ENCODE assay signal across 8 mouse cellular contexts in the genomic region with DNA sequence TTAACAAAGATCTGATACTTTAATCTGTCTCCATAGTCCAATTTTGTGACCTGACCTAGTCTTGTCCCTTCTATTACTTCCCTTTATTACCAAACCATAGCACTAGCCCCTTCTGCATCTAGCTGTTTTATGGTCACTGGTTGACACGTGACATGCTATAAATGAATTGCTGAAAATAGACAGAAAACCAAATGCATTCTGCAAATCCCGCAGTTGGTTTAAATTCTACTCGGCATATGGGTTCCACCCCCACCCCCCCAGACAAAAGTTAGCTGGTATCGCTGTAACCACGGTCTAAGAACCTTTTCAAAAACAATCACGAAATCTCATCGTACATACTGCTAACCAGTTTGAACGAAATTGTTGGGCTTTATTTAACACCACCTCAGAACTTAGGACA. TPM values are rescaled to one million over a fixed set of nuclear protein-coding genes. Genes with fewer than 3 reads are reported as not detected.
DNase-seq lines count a peak whose midpoint lies in the region; ATAC-seq and TF ChIP-seq lines count a peak whose summit lies in the region.

No protein-coding gene starts in this region.

- no peak for ATAC-seq in hindbrain, embryonic 16.5 days

- H3K9ac ChIP-seq in hindbrain, embryonic 16.5 days (ENCODE audit: low read depth, low read length): peak overlapping the region; percentile 98

- no peak for TF ChIP-seq CTCF in layer of hippocampus, adult 2 months (conservative IDR thresholded peaks at IDR 0.05)

- no peaks in the 10 kb centered on the region for H3K27me3 ChIP-seq in hindbrain, embryonic 16.5 days (replicated peaks; ENCODE audit: control insufficient read depth, insufficient read depth, low read length)
- H3K27me3 ChIP-seq in myocyte (ENCODE audit: control insufficient read depth, insufficient read depth, insufficient read length): no peaks in the 10 kb centered on the region

- H3K4me1 ChIP-seq in brown adipose tissue, adult 24 weeks (ENCODE audit: control insufficient read depth, insufficient read depth, insufficient read length, low read length): peaks cover 8% of the 10 kb centered on the region
- H3K4me1 ChIP-seq in hindbrain, embryonic 16.5 days (ENCODE audit: control insufficient read depth, insufficient read depth, low read depth, low read length): peaks cover 16% of the 10 kb centered on the region

- peak overlapping the region; percentile 85 for H3K4me2 ChIP-seq in hindbrain, embryonic 16.5 days (ENCODE audit: low read length)
- H3K4me2 ChIP-seq in myocyte (ENCODE audit: low read depth): peak overlapping the region; percentile 89

- H3K36me3 ChIP-seq in hindbrain, embryonic 16.5 days (ENCODE audit: control insufficient read depth, insufficient read depth, low read length): no peaks in the 10 kb centered on the region
- H3K36me3 ChIP-seq in myocyte (ENCODE audit: control insufficient read depth, insufficient read depth): peaks cover 11% of the 10 kb centered on the region

- no peak for DNase-seq in layer of hippocampus, adult 2 months (ENCODE audit: low spot score in 2 of 2)
- DNase-seq in layer of hippocampus, adult 18-20 months (ENCODE audit: low spot score in 2 of 2): no peak
- DNase-seq in gastrocnemius, postnatal 10 days: no peak
- DNase-seq in adrenal gland, postnatal 10 days: no peak
- DNase-seq in adrenal gland, adult 18-20 months (ENCODE audit: low spot score in 2 of 2): no peak

- H3ac ChIP-seq in myocyte (ENCODE audit: control insufficient read depth, insufficient read length): peak overlapping the region; percentile 88

- H3K9me3 ChIP-seq in hindbrain, embryonic 16.5 days (ENCODE audit: control insufficient read depth, low read length): no peaks in the 10 kb centered on the region

- no peak for TF ChIP-seq POLR2A in myocyte (IDR thresholded peaks at IDR 0.05; ENCODE audit: insufficient read length, low read depth)

- H3K27ac ChIP-seq in layer of hippocampus, adult 2 months: peak overlapping the region; percentile 94
- H3K27ac ChIP-seq in brown adipose tissue, adult 24 weeks (replicated peaks; ENCODE audit: low read depth, low read length): peak overlapping the region; percentile 67
- no peak overlapping the region for H3K27ac ChIP-seq in hindbrain, embryonic 16.5 days (ENCODE audit: low read depth, low read length)

- peaks cover 39% of the 10 kb centered on the region for H3K79me2 ChIP-seq in myocyte (ENCODE audit: control insufficient read depth, insufficient read depth)

- WGBS in hindbrain, embryonic 16.5 days: 12% methylated on average over 8 of the region's 8 CpGs

- peak overlapping the region; percentile 84 for H3K4me3 ChIP-seq in layer of hippocampus, adult 2 months
- H3K4me3 ChIP-seq in brown adipose tissue, adult 24 weeks (ENCODE audit: insufficient read depth, low read depth, low read length): peak overlapping the region; percentile 72
- H3K4me3 ChIP-seq in hindbrain, embryonic 16.5 days (ENCODE audit: low read length): peak overlapping the region; percentile 99
- H3K4me3 ChIP-seq in myocyte: peak overlapping the region; percentile 86

TF ChIP-seq in myocyte, 11 proteins besides CTCF, POLR2A, EP300 and RAD21:
- TF ChIP-seq REST (IDR thresholded peaks at IDR 0.05; ENCODE audit: insufficient read depth, insufficient read length): no peak
- no peak for TF ChIP-seq POLR2AphosphoS2 (IDR thresholded peaks at IDR 0.05; ENCODE audit: insufficient read length, low read depth)
- peak; percentile 50 for TF ChIP-seq USF1 (IDR thresholded peaks at IDR 0.05; ENCODE audit: low read depth)
- no peak for TF ChIP-seq SRF (IDR thresholded peaks at IDR 0.05; ENCODE audit: control insufficient read depth, insufficient read length, low read depth)
- TF ChIP-seq MYOG (IDR thresholded peaks at IDR 0.05; ENCODE audit: control insufficient read depth in 1 of 3, insufficient read depth in 1 of 3, insufficient read length in 2 of 3, low read depth in 2 of 3): no peak

RNA-seq across cellular contexts. Expression of a gene that starts 1.0 kb away (rescaled TPM):
- total RNA-seq in layer of hippocampus, adult 2 months (2021): 10 to 100 TPM; 34.8 to 37.4 TPM
- 10 to 100 TPM; 36.6 to 36.8 TPM for total RNA-seq in layer of hippocampus, adult 18-20 months (2021)
- polyA plus RNA-seq in brown adipose tissue, adult 24 weeks (2012; ENCODE audit: insufficient read depth, insufficient read length, missing spikeins): 16.9 and 29.9 TPM in 2 replicates
- 30.8 and 31.4 TPM in 2 replicates for polyA plus RNA-seq in hindbrain, embryonic 16.5 days (2015; fragmentation: Nextera tagmentation; extraction: Ambion mirVana)
- polyA plus RNA-seq in myocyte (2012; fragmentation: generic; extraction: Trizol): 20.9 TPM
- 10 to 100 TPM; 19.1 to 23.5 TPM for total RNA-seq in gastrocnemius, postnatal 10 days (2021)
- total RNA-seq in adrenal gland, postnatal 10 days (2021): 10 to 100 TPM; 47.4 to 47.5 TPM
- 10 to 100 TPM; 39.9 to 45.7 TPM for total RNA-seq in adrenal gland, adult 18-20 months (2021)

RNA-seq across cellular contexts. Expression of a gene that starts 45.8 kb away (rescaled TPM):
- under 1 TPM; 0.29 to 0.90 TPM for total RNA-seq in layer of hippocampus, adult 2 months (2021)
- total RNA-seq in layer of hippocampus, adult 18-20 months (2021): under 1 TPM; 0.37 to 0.58 TPM
- polyA plus RNA-seq in brown adipose tissue, adult 24 weeks (2012; ENCODE audit: insufficient read depth, insufficient read length, missing spikeins): not detected in 2 replicates
- 42.4 and 52.9 TPM in 2 replicates for polyA plus RNA-seq in hindbrain, embryonic 16.5 days (2015; fragmentation: Nextera tagmentation; extraction: Ambion mirVana)
- polyA plus RNA-seq in myocyte (2012; fragmentation: generic; extraction: Trizol): 45.4 TPM
- total RNA-seq in gastrocnemius, postnatal 10 days (2021): 10 to 100 TPM; 10.4 to 13.0 TPM
- 10 to 100 TPM; 25.6 to 35.0 TPM for total RNA-seq in adrenal gland, postnatal 10 days (2021)
- total RNA-seq in adrenal gland, adult 18-20 months (2021): 1 to 10 TPM in 1 of 2 experiments, under 1 TPM in 1; 0.64 to 2.5 TPM

RNA-seq across cellular contexts. Expression of a gene that starts 56.5 kb away (rescaled TPM):
- total RNA-seq in layer of hippocampus, adult 2 months (2021): under 1 TPM in 1 of 2 experiments, not detected in 1; 0.38 TPM
- not detected for total RNA-seq in layer of hippocampus, adult 18-20 months (2021)
- polyA plus RNA-seq in brown adipose tissue, adult 24 weeks (2012; ENCODE audit: insufficient read depth, insufficient read length, missing spikeins): not detected in 2 replicates
- polyA plus RNA-seq in hindbrain, embryonic 16.5 days (2015; fragmentation: Nextera tagmentation; extraction: Ambion mirVana): 6.5 and 7.6 TPM in 2 replicates
- polyA plus RNA-seq in myocyte (2012; fragmentation: generic; extraction: Trizol): 3.0 TPM
- 1 to 10 TPM; 2.3 to 3.3 TPM for total RNA-seq in gastrocnemius, postnatal 10 days (2021)
- 1 to 10 TPM; 4.5 to 6.2 TPM for total RNA-seq in adrenal gland, postnatal 10 days (2021)
- total RNA-seq in adrenal gland, adult 18-20 months (2021): under 1 TPM in 1 of 2 experiments, not detected in 1; 0.22 TPM
